Mouse (Mus musculus): ENCODE measurements around the gene Msx2. TPM values are rescaled to one million over a fixed set of nuclear protein-coding genes. Genes with fewer than 3 reads are reported as not detected.

The Msx2 gene
- polyA plus RNA-seq, 1 experiment from 2014 or later: 31.2 TPM

- H3K27ac ChIP-seq (replicated peaks; ENCODE audit: low read depth, low read length): peak overlapping the region; percentile 67; the same call in 1 of the 2 replicates
- H3K9me3 ChIP-seq (replicated peaks; ENCODE audit: control insufficient read depth, low read length): no peaks in the 10 kb centered on the region
- peaks cover 12% of the 10 kb centered on the region for H3K4me1 ChIP-seq (ENCODE audit: control insufficient read depth, insufficient read depth, low read length)
- ATAC-seq (replicated peaks; ENCODE audit: insufficient number of reproducible peaks, low FRiP score, low TSS enrichment, low read depth): no peak
- peak overlapping the region; percentile 18; the same call in 1 of the 2 replicates for H3K4me3 ChIP-seq (ENCODE audit: low read depth, low read length)
- DNase-seq (ENCODE audit: low spot score): peak; percentile 48
- H3K36me3 ChIP-seq (replicated peaks; ENCODE audit: control insufficient read depth, insufficient read depth, low read depth, low read length): no peaks in the 10 kb centered on the region
- peak overlapping the region; percentile 53; the same call in 1 of the 2 replicates for H3K4me2 ChIP-seq (ENCODE audit: low read depth, low read length)
- H3K9ac ChIP-seq (replicated peaks; ENCODE audit: low read length): no peak overlapping the region; the same call in 1 of the 2 replicates
- 3% methylated on average over 10 of the region's 10 CpGs for WGBS
- H3K27me3 ChIP-seq (ENCODE audit: control insufficient read depth, insufficient read depth, low read length): peaks cover 35% of the 10 kb centered on the region
Observed at GRCm38 (mm10) chr13:53463946-53464345, 8.9 kb downstream of the Msx2 start.

GRCm38 (mm10) chr13:53463037-53463436 is 9.8 kb downstream of the Msx2 start:
- Histone ChIP-seq H3K9ac (replicated peaks; ENCODE audit: low read length) (peak overlapping the region; percentile 25), H3K27ac (replicated peaks; ENCODE audit: low read depth, low read length) (no peak overlapping the region; the same call in 1 of the 2 replicates)

GRCm38 (mm10) chr13:53462649-53462970 is 10.3 kb downstream of the Msx2 start:
- WGBS: under 1% methylated on average over 15 of the region's 15 CpGs
- peak overlapping the region; percentile 62 for H3K9ac ChIP-seq (replicated peaks; ENCODE audit: low read length)
- peak overlapping the region; percentile 76 for H3K4me2 ChIP-seq (ENCODE audit: low read depth, low read length)
- H3K27ac ChIP-seq (replicated peaks; ENCODE audit: low read depth, low read length): no peak overlapping the region; the same call in 1 of the 2 replicates
- peak; percentile 49; the same call in 1 of the 2 replicates for ATAC-seq (replicated peaks; ENCODE audit: insufficient number of reproducible peaks, low FRiP score, low TSS enrichment, low read depth)
- peaks cover 33% of the 10 kb centered on the region for H3K27me3 ChIP-seq (ENCODE audit: control insufficient read depth, insufficient read depth, low read length)
- DNase-seq (ENCODE audit: low spot score): no peak
- peaks cover 12% of the 10 kb centered on the region for H3K4me1 ChIP-seq (ENCODE audit: control insufficient read depth, insufficient read depth, low read length)
- no peaks in the 10 kb centered on the region for H3K36me3 ChIP-seq (replicated peaks; ENCODE audit: control insufficient read depth, insufficient read depth, low read depth, low read length)
- no peaks in the 10 kb centered on the region for H3K9me3 ChIP-seq (replicated peaks; ENCODE audit: control insufficient read depth, low read length)
- peak overlapping the region; percentile 38 for H3K4me3 ChIP-seq (ENCODE audit: low read depth, low read length)

More at GRCm38 (mm10) chr13:53463037-53463436, 9.8 kb downstream of the Msx2 start:
- Histone ChIP-seq H3K27me3 (ENCODE audit: control insufficient read depth, insufficient read depth, low read length) (peaks cover 33% of the 10 kb centered on the region), H3K4me1 (ENCODE audit: control insufficient read depth, insufficient read depth, low read length) (peaks cover 12% of the 10 kb centered on the region), H3K4me2 (ENCODE audit: low read depth, low read length) (peak overlapping the region; percentile 76), H3K4me3 (ENCODE audit: low read depth, low read length) (peak overlapping the region; percentile 7), H3K9me3 (replicated peaks; ENCODE audit: control insufficient read depth, low read length) (no peaks in the 10 kb centered on the region), H3K36me3 (replicated peaks; ENCODE audit: control insufficient read depth, insufficient read depth, low read depth, low read length) (no peaks in the 10 kb centered on the region)
- WGBS: under 1% methylated on average over 7 of the region's 7 CpGs
- no peak; the same call in 1 of the 2 replicates for ATAC-seq (replicated peaks; ENCODE audit: insufficient number of reproducible peaks, low FRiP score, low TSS enrichment, low read depth)
- no peak for DNase-seq (ENCODE audit: low spot score)

- Histone ChIP-seq H3K36me3 (replicated peaks; ENCODE audit: control insufficient read depth, insufficient read depth, low read depth, low read length) (no peaks in the 10 kb centered on the region), H3K27ac (replicated peaks; ENCODE audit: low read depth, low read length) (no peak overlapping the region; the same call in 1 of the 2 replicates), H3K4me3 (ENCODE audit: low read depth, low read length) (peak overlapping the region; percentile 38), H3K9ac (replicated peaks; ENCODE audit: low read length) (peak overlapping the region; percentile 62), H3K4me2 (ENCODE audit: low read depth, low read length) (peak overlapping the region; percentile 76), H3K4me1 (ENCODE audit: control insufficient read depth, insufficient read depth, low read length) (peaks cover 12% of the 10 kb centered on the region), H3K27me3 (ENCODE audit: control insufficient read depth, insufficient read depth, low read length) (peaks cover 33% of the 10 kb centered on the region), H3K9me3 (replicated peaks; ENCODE audit: control insufficient read depth, low read length) (no peaks in the 10 kb centered on the region)
- WGBS: under 1% methylated on average over 51 of the region's 51 CpGs
- peak; percentile 36; the same call in 1 of the 2 replicates for ATAC-seq (replicated peaks; ENCODE audit: insufficient number of reproducible peaks, low FRiP score, low TSS enrichment, low read depth)
- peak; percentile 76 for DNase-seq (ENCODE audit: low spot score)
Observed at GRCm38 (mm10) chr13:53461855-53462648, 10.8 kb downstream of the Msx2 start.

GRCm38 (mm10) chr13:53461346-53461745 is 11.5 kb downstream of the Msx2 start:
- 39% methylated on average over 2 of the region's 2 CpGs for WGBS
- peaks cover 11% of the 10 kb centered on the region for H3K4me1 ChIP-seq (ENCODE audit: control insufficient read depth, insufficient read depth, low read length)

GRCm38 (mm10) chr13:53458766-53459165 is 14.1 kb downstream of the Msx2 start:
- DNase-seq (ENCODE audit: low spot score) (no peak), ATAC-seq (replicated peaks; ENCODE audit: insufficient number of reproducible peaks, low FRiP score, low TSS enrichment, low read depth) (no peak)
- H3K4me3 ChIP-seq (ENCODE audit: low read depth, low read length): no peak overlapping the region
- no peak overlapping the region for H3K4me2 ChIP-seq (ENCODE audit: low read depth, low read length)
- no peaks in the 10 kb centered on the region for H3K36me3 ChIP-seq (replicated peaks; ENCODE audit: control insufficient read depth, insufficient read depth, low read depth, low read length)
- 62% methylated on average over 4 of the region's 4 CpGs for WGBS
- H3K27me3 ChIP-seq (ENCODE audit: control insufficient read depth, insufficient read depth, low read length): peaks cover 19% of the 10 kb centered on the region
- no peak overlapping the region for H3K27ac ChIP-seq (replicated peaks; ENCODE audit: low read depth, low read length)
- no peak overlapping the region for H3K9ac ChIP-seq (replicated peaks; ENCODE audit: low read length)
- H3K9me3 ChIP-seq (replicated peaks; ENCODE audit: control insufficient read depth, low read length): no peaks in the 10 kb centered on the region
- peaks cover 5% of the 10 kb centered on the region; the same call in 1 of the 2 replicates for H3K4me1 ChIP-seq (ENCODE audit: control insufficient read depth, insufficient read depth, low read length)

More at GRCm38 (mm10) chr13:53461346-53461745, 11.5 kb downstream of the Msx2 start:
- Histone ChIP-seq H3K9ac (replicated peaks; ENCODE audit: low read length) (no peak overlapping the region), H3K4me2 (ENCODE audit: low read depth, low read length) (no peak overlapping the region; the same call in 1 of the 2 replicates), H3K9me3 (replicated peaks; ENCODE audit: control insufficient read depth, low read length) (no peaks in the 10 kb centered on the region), H3K27ac (replicated peaks; ENCODE audit: low read depth, low read length) (no peak overlapping the region), H3K4me3 (ENCODE audit: low read depth, low read length) (no peak overlapping the region), H3K27me3 (ENCODE audit: control insufficient read depth, insufficient read depth, low read length) (peaks cover 33% of the 10 kb centered on the region), H3K36me3 (replicated peaks; ENCODE audit: control insufficient read depth, insufficient read depth, low read depth, low read length) (no peaks in the 10 kb centered on the region)
- DNase-seq (ENCODE audit: low spot score): no peak
- no peak for ATAC-seq (replicated peaks; ENCODE audit: insufficient number of reproducible peaks, low FRiP score, low TSS enrichment, low read depth)

- DNase-seq (ENCODE audit: low spot score) (peak; percentile 50), ATAC-seq (replicated peaks; ENCODE audit: insufficient number of reproducible peaks, low FRiP score, low TSS enrichment, low read depth) (no peak)
- WGBS: 6% methylated on average over 21 of the region's 21 CpGs
- peak overlapping the region; percentile 50 for H3K4me2 ChIP-seq (ENCODE audit: low read depth, low read length)
- no peaks in the 10 kb centered on the region for H3K9me3 ChIP-seq (replicated peaks; ENCODE audit: control insufficient read depth, low read length)
- peak overlapping the region; percentile 13 for H3K4me3 ChIP-seq (ENCODE audit: low read depth, low read length)
- no peaks in the 10 kb centered on the region for H3K4me1 ChIP-seq (ENCODE audit: control insufficient read depth, insufficient read depth, low read length)
- H3K36me3 ChIP-seq (replicated peaks; ENCODE audit: control insufficient read depth, insufficient read depth, low read depth, low read length): no peaks in the 10 kb centered on the region
- no peaks in the 10 kb centered on the region for H3K27me3 ChIP-seq (ENCODE audit: control insufficient read depth, insufficient read depth, low read length)
- H3K27ac ChIP-seq (replicated peaks; ENCODE audit: low read depth, low read length): no peak overlapping the region
- peak overlapping the region; percentile 49 for H3K9ac ChIP-seq (replicated peaks; ENCODE audit: low read length)
Observed at GRCm38 (mm10) chr13:53454794-53455672, 17.8 kb downstream of the Msx2 start.

Measured in embryonic facial prominence, embryonic 11.5 days (tissue).